Mouse (Mus musculus) testis, adult 2 months (tissue): ENCODE measurements at regions not wholly inside any gene's neighbourhood (a gene's known extent, or its start where the extent isn't known, plus 50 kb on each side); places are given as distances from the start of the nearest gene placed in this dataset.

ENCODE experiments used
- H3K27ac ChIP-seq: fragments of 200-500 bp; 2 replicates; pipeline ENCODE4 v1.5.1; 2012; ENCODE audit warnings: low read depth, low read length; ENCODE audit not compliant: control insufficient read depth, insufficient read depth
- H3K27me3 ChIP-seq: fragments of 200-500 bp; 2 replicates; pipeline ENCODE4 v1.6.1; 2012; ENCODE audit warnings: mild to moderate bottlenecking, low read length, moderate library complexity; ENCODE audit not compliant: control insufficient read depth, insufficient read depth
- H3K36me3 ChIP-seq: fragments of 200-500 bp; 2 replicates; pipeline ENCODE4 v1.6.1; 2012; ENCODE audit warnings: mild to moderate bottlenecking, low read length; ENCODE audit not compliant: control insufficient read depth, insufficient read depth
- H3K4me1 ChIP-seq: fragments of 200-500 bp; 2 replicates; pipeline ENCODE4 v1.6.1; 2012; ENCODE audit warnings: low read length; ENCODE audit not compliant: control insufficient read depth, insufficient read depth
- H3K4me3 ChIP-seq: fragments of 200-500 bp; 2 replicates; pipeline ENCODE4 v1.5.1; 2012; ENCODE audit warnings: low read depth, mild to moderate bottlenecking, low read length, moderate library complexity, mixed read lengths; ENCODE audit not compliant: control insufficient read depth
- CTCF ChIP-seq: fragments of 200-500 bp; IDR thresholded peaks from 2 replicates; pipeline ENCODE4 v1.5.1; 2012; ENCODE audit warnings: low read depth, mild to moderate bottlenecking, inconsistent platforms, low read length, moderate library complexity; ENCODE audit not compliant: control insufficient read depth, insufficient read depth, insufficient replicate concordance
- POLR2A ChIP-seq: fragments of 200-500 bp; IDR thresholded peaks from 2 replicates; pipeline ENCODE4 v1.6.1; 2012; ENCODE audit warnings: low read depth, mild to moderate bottlenecking, inconsistent platforms, low read length, moderate library complexity; ENCODE audit not compliant: control insufficient read depth

DNA sequence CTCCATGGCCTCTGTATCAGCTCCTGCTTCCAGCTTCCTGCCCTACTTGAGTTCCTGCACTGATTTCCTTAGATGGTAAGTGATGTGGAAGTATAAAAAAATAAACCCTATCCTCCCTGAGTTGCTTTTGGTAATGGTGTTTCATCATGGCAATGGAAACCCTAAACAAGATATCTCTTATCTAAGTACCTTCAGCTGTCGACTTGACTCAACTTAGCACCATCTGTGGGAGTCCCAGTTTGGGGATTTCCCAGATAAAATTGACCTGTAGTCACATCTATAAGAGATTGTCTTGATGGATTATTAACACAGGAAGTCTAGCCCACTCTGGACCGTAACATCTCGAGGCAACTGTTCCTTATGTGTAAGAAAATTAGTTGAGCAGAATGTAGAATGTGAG is 570.2 kb upstream of the Gm10306 start:
- Histone ChIP-seq H3K4me3 (no peak overlapping the region), H3K36me3 (no peaks in the 10 kb centered on the region), H3K27ac (no peak overlapping the region), H3K27me3 (no peaks in the 10 kb centered on the region), H3K4me1 (no peaks in the 10 kb centered on the region)
- no peak for TF ChIP-seq CTCF
- TF ChIP-seq POLR2A, result no peak

DNA sequence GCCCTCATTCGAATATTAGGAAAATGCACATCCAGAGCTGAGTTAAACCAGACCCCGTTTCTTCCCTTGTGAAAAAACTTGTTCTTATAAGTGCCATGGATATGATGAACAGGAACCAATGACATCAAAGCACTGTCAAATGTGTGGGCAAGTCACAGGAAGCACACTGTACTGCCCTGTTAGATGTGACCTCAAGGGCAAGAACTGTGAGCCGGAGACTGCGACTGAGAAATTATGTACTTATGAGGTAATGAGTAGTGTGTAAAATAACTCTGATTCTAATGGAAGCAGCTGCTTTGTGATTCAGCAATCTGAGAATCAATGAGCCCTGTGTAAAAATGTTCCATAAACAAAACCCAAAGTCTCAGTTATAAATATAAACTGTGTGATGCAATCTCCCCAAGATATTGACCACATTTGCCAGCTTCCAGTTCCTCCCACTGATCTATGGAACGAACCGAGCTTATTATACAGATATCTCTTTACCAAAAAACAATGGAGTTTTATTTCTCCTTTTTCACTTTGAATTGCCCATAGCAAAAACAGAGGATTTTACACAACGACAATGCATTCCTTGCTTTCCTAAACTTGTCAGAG is 566.0 kb upstream of the Gm10306 start:
- TF ChIP-seq CTCF, result no peak
- no peaks in the 10 kb centered on the region for H3K36me3 ChIP-seq
- H3K27me3 ChIP-seq, result no peaks in the 10 kb centered on the region
- H3K4me3 ChIP-seq, result no peak overlapping the region
- H3K4me1 ChIP-seq, result no peaks in the 10 kb centered on the region
- H3K27ac ChIP-seq, result no peak overlapping the region

DNA sequence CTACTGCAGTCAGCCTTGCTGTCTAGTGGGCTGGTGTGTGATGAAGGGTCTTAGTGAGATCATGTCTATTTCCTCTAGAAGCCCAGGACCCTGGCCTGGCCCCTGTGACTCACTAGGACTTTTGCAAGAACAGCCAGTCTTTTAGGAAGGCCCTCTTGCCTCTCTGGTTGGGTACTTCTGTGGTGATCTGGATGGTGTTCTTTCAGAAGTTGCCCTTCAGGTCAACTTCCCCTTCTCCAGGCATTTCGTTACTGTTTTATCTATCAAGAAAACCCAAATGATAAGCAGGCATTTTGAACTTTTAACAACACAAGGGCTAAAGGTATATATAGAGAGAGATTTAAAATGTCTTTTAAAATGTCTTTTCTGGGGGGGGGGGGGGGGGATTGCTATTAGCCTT is 550.5 kb upstream of the Gm10306 start:
- H3K27me3 ChIP-seq, result no peaks in the 10 kb centered on the region
- no peaks in the 10 kb centered on the region for H3K36me3 ChIP-seq
- TF ChIP-seq POLR2A (no peak), CTCF (no peak)
- H3K4me1 ChIP-seq, result peaks cover 2% of the 10 kb centered on the region; the same call in 1 of the 2 replicates
- H3K27ac ChIP-seq, result no peak overlapping the region
- H3K4me3 ChIP-seq, result no peak overlapping the region

DNA sequence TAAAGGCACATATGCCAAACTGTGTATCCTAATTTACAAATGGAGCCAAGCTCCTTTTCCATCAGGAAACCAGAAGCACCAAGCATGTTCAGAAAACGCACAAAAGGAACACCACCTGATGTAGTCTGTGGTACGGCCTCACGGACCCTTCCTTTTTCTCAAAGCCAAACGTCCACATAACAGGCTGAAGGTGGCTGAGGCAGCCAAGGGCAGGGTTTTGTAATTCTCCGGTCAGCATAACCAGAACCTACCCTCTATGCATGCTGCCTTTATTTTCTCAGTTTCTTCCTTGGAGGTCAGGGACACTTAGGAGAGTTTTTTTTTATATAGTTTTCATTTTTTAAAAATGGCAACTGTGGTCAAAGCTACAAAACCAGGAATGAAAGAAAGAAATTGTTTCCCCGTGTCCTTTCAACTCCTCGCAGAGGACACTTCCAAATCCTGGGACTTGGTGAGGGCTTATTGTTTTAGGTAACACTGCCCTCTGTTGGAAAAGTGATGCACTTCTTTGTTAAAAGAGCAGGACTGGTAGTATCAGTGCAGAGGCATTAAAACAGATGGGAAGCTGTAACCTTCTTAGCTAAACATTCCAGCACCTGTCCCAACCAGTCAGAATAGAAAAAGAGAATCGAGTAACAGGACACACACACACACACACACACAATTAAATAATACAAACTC is 549.1 kb upstream of the Gm10306 start:
- no peak overlapping the region for H3K27ac ChIP-seq
- no peak for TF ChIP-seq POLR2A
- TF ChIP-seq CTCF, result no peak
- no peaks in the 10 kb centered on the region for H3K36me3 ChIP-seq
- H3K4me3 ChIP-seq, result no peak overlapping the region
- H3K27me3 ChIP-seq, result no peaks in the 10 kb centered on the region
- peaks cover 2% of the 10 kb centered on the region; the same call in 1 of the 2 replicates for H3K4me1 ChIP-seq

DNA sequence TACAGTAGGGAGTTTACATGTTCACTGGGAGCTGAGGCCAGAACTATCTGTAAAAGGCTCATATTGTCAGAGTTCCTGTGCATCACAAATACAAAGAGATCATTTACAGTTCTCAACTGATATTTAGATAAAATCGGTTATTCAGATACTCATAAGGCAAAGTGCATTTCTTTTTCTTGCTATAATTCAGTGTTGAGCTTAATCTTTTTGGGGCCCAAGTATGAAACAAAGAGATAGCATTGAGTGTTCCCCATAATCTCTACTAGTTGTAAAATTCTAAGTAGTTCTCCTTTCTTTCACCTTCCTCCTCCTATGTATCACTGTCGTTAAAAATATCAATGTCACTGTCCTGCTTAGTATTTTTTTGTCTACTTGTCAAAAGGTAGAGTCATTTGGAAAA is 540.6 kb upstream of the Gm10306 start:
- no peak overlapping the region for H3K4me3 ChIP-seq
- TF ChIP-seq POLR2A, result no peak
- TF ChIP-seq CTCF, result no peak
- H3K4me1 ChIP-seq, result no peaks in the 10 kb centered on the region

DNA sequence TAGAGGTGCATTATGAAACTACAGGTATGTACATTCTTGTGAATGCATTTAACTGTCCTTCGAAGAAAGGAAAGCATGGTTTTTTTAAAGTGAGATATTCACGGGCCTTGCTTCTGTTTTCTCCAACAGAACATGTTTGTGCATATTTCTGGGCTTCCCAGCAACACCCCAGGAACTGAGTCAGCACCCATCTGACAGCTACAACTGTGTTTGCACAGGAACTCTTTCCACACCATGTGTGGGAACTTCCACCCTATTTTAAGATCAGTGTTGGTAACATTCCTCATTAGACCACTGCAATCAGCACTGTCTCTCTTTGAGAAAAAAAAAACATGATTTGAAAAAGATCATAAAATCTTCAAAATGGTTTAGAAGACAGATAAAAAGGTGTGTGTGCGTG is 538.6 kb upstream of the Gm10306 start:
- H3K4me3 ChIP-seq, result no peak overlapping the region
- no peak overlapping the region for H3K27ac ChIP-seq
- no peaks in the 10 kb centered on the region for H3K27me3 ChIP-seq
- no peaks in the 10 kb centered on the region for H3K36me3 ChIP-seq
- TF ChIP-seq CTCF (no peak), POLR2A (no peak)
- no peaks in the 10 kb centered on the region for H3K4me1 ChIP-seq

More for the DNA sequence above, 540.6 kb upstream of the Gm10306 start:
- H3K36me3 ChIP-seq, result no peaks in the 10 kb centered on the region
- no peak overlapping the region for H3K27ac ChIP-seq
- no peaks in the 10 kb centered on the region for H3K27me3 ChIP-seq

DNA sequence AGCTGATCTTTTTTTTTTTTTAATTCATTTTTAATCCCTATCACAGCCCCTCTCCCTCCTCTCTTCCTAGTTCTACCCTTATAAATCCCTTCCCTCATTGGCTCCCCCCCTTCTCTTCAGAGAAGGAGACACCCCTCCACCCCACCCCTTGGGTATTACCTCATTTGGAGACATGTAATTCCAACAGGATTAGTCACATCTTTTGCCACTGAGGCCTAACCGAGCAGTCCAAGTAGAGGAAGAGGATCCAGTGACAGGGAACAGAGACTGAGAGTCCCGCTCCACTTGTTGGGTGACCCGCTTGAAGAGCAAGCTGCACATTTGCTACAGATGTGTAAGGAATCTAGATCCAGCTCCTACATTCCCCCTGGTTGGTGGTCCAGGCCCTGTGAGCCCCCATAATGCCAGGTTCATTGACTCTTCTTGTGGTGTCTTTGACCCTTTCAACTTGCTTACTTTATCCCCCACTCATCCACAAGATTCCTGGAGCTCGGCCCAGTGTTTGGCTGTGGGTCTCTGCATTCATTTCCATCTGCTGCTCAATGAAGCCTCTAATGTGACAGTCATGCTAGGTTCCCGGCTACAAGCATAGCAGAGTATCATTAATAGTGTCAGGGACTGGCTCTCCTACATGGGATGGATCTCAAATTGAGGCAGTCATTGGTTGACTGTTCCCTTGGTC is 506.6 kb upstream of the Gm10306 start:
- Histone ChIP-seq H3K4me3 (no peak overlapping the region), H3K27ac (no peak overlapping the region), H3K27me3 (no peaks in the 10 kb centered on the region), H3K4me1 (no peaks in the 10 kb centered on the region), H3K36me3 (no peaks in the 10 kb centered on the region)
- TF ChIP-seq POLR2A, result no peak
- no peak for TF ChIP-seq CTCF
